In genomic region chr2:181134591-181135445, GRCm38 (mm10) we compare ENCODE assay signal across 8 mouse cellular contexts. TPM values are rescaled to one million over a fixed set of nuclear protein-coding genes. Genes with fewer than 3 reads are reported as not detected.
DNase-seq lines count a peak whose midpoint lies in the region; ATAC-seq lines count a peak whose summit lies in the region.
"Had no signal": no experiment of that assay in that cellular context is flagged by ENCODE, and none has a peak within 500 bp of the region (broad histone marks: within the 10 kb centered on the region; RNA-seq: fewer than 3 reads in every experiment).

TSS of gene Kcnq2 (minus strand) at chr2:181135300.

- H3K9ac ChIP-seq in liver, embryonic 11.5 days (ENCODE audit: low read depth, low read length) = no peak within 1 kb of the TSS
- peak within 1 kb of the TSS; percentile 86 for H3K9ac ChIP-seq in hindbrain, embryonic 16.5 days (ENCODE audit: low read depth, low read length)

- peaks cover 50% of the 10 kb centered on the region for H3K27me3 ChIP-seq in liver, embryonic 11.5 days (replicated peaks; ENCODE audit: control insufficient read depth, insufficient read depth, low read length)
- no peaks in the 10 kb centered on the region; the same call in 1 of the 2 replicates for H3K27me3 ChIP-seq in hindbrain, embryonic 16.5 days (replicated peaks; ENCODE audit: control insufficient read depth, insufficient read depth, low read length)
- peaks cover 76% of the 10 kb centered on the region for H3K27me3 ChIP-seq in midbrain, embryonic 10.5 days (ENCODE audit: low read depth, poor library complexity, severe bottlenecking)

- no peak within 1 kb of the TSS for H3K27ac ChIP-seq in liver, embryonic 11.5 days (ENCODE audit: low read depth, low read length)
- H3K27ac ChIP-seq in hindbrain, embryonic 16.5 days (ENCODE audit: low read depth, low read length) = peak within 1 kb of the TSS; percentile 94
- peak within 1 kb of the TSS; percentile 84 for H3K27ac ChIP-seq in midbrain, embryonic 10.5 days (replicated peaks)

- peak within 1 kb of the TSS; percentile 75 for H3K4me2 ChIP-seq in liver, embryonic 11.5 days
- H3K4me2 ChIP-seq in hindbrain, embryonic 16.5 days (ENCODE audit: low read length) = peak within 1 kb of the TSS; percentile 68

- DNase-seq in liver, embryonic 11.5 days (ENCODE audit: low spot score) = no peak
- DNase-seq in liver = no peak
- DNase-seq in cerebellum, postnatal 36 days = peak; percentile 54 to 66
- DNase-seq in midbrain, embryonic 10.5 days (ENCODE audit: low spot score) = peak; percentile 49
- DNase-seq in urinary bladder, postnatal 36 days (ENCODE audit: low spot score in 2 of 2) = no peak
- no peak for DNase-seq in adrenal gland, adult 2 months

- H3K36me3 ChIP-seq in liver, embryonic 11.5 days (ENCODE audit: control insufficient read depth, insufficient read depth, low read length) = no peaks in the 10 kb centered on the region
- no peaks in the 10 kb centered on the region for H3K36me3 ChIP-seq in hindbrain, embryonic 16.5 days (ENCODE audit: control insufficient read depth, insufficient read depth, low read length)
- H3K36me3 ChIP-seq in midbrain, embryonic 10.5 days = no peaks in the 10 kb centered on the region

- H3K4me1 ChIP-seq in liver, embryonic 11.5 days (replicated peaks; ENCODE audit: control insufficient read depth, insufficient read depth, low read length) = no peaks in the 10 kb centered on the region
- peaks cover 31% of the 10 kb centered on the region for H3K4me1 ChIP-seq in hindbrain, embryonic 16.5 days (ENCODE audit: control insufficient read depth, insufficient read depth, low read depth, low read length)
- peaks cover 22% of the 10 kb centered on the region for H3K4me1 ChIP-seq in midbrain, embryonic 10.5 days

- 1% methylated on average over 104 of the region's 104 CpGs for WGBS in liver, embryonic 11.5 days
- WGBS in hindbrain, embryonic 16.5 days = under 1% methylated on average over 104 of the region's 104 CpGs
- under 1% methylated on average over 104 of the region's 104 CpGs for WGBS in midbrain, embryonic 10.5 days

- H3K9me3 ChIP-seq in liver, embryonic 11.5 days (ENCODE audit: control insufficient read depth, low read length) = no peaks in the 10 kb centered on the region
- no peaks in the 10 kb centered on the region for H3K9me3 ChIP-seq in hindbrain, embryonic 16.5 days (ENCODE audit: control insufficient read depth, low read length)
- H3K9me3 ChIP-seq in midbrain, embryonic 10.5 days (replicated peaks) = no peaks in the 10 kb centered on the region

- H3K4me3 ChIP-seq in liver, embryonic 11.5 days (ENCODE audit: low read depth, low read length) = peak within 1 kb of the TSS; percentile 49
- H3K4me3 ChIP-seq in hindbrain, embryonic 16.5 days (ENCODE audit: low read length) = peak within 1 kb of the TSS; percentile 77
- peak within 1 kb of the TSS; percentile 73 for H3K4me3 ChIP-seq in midbrain, embryonic 10.5 days

- ATAC-seq in liver, embryonic 11.5 days (replicated peaks; ENCODE audit: low FRiP score) = no peak
- peak; percentile 76 for ATAC-seq in hindbrain, embryonic 16.5 days

RNA-seq across cellular contexts. Expression of gene Kcnq2, which starts in this region (rescaled TPM):
- polyA plus RNA-seq in liver, embryonic 11.5 days (2014; fragmentation: Nextera tagmentation; extraction: Ambion mirVana) = 0.15 and 0.18 TPM in 2 replicates
- 41.4 and 47.3 TPM in 2 replicates for polyA plus RNA-seq in hindbrain, embryonic 16.5 days (2015; fragmentation: Nextera tagmentation; extraction: Ambion mirVana)
- polyA plus RNA-seq in midbrain, embryonic 10.5 days (2016; fragmentation: Nextera tagmentation; extraction: Ambion mirVana) = 3.5 and 9.7 TPM in 2 replicates
- 1 to 10 TPM; 5.2 to 5.4 TPM for total RNA-seq in adrenal gland, adult 2 months (2021)
- 2.8 and 3.7 TPM in 2 replicates for polyA plus RNA-seq in adrenal gland, adult 2 months (2012; rRNA removed)
- total RNA-seq: neutrophil, adult 5-6 weeks had no signal

Comparison
In these comparisons a context has a peak if more than half of its experiments do, and no peak if none do; other contexts are left out.
1. DNase-seq: peak in cerebellum, postnatal 36 days (2 of 2) and midbrain, embryonic 10.5 days (single experiment); none in liver, embryonic 11.5 days (single experiment), liver (single experiment), urinary bladder, postnatal 36 days (0 of 2) and adrenal gland, adult 2 months (single experiment).
2. Peak in every context shown above with its lines, with median percentiles within 50 percentile points of each other: H3K4me3 ChIP-seq.